Comparison of ENCODE assay signal across 27 mouse cellular contexts in the genomic region with DNA sequence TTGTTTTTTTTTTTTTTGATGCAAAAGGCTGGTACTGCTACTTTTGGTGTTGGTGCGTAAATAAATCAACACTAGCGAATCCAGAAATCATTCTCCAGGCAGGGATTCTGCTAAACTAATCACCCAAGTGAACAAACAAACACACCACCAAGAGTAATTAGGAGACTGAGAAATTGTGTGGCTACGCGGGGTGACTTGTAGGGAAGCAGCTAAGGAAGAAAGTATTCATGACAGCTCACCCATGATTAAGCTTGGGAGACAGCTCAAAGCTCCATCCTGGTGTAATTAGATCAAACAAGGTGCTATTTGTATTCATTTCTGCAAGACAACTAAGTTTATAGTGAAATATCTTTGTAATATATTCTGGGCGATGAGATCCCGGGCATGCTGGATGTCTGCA.
"Had no signal": no experiment of that assay in that cellular context is flagged by ENCODE, and none has a peak within 500 bp of the region (broad histone marks: within the 10 kb centered on the region; RNA-seq: fewer than 3 reads in every experiment).

No protein-coding gene starts in this region.

- H3K9ac ChIP-seq: heart, embryonic 12.5 days; hindbrain, embryonic 12.5 days; hindbrain, embryonic 14.5 days; intestine, embryonic 15.5 days; limb, embryonic 12.5 days; liver, embryonic 13.5 days; liver, embryonic 15.5 days had no signal

- ATAC-seq: hindbrain, embryonic 16.5 days; inflammation-experienced regulatory T-cells, adult 6 months; intestine, embryonic 15.5 days; intestine, postnatal 0 days had no signal

- H3K4me2 ChIP-seq: heart, embryonic 12.5 days; hindbrain, embryonic 12.5 days; hindbrain, embryonic 14.5 days; intestine, embryonic 15.5 days; limb, embryonic 12.5 days; liver, embryonic 11.5 days; liver, embryonic 13.5 days; liver, embryonic 15.5 days had no signal

- H3K27ac ChIP-seq: gastrocnemius, adult 2 months; heart, embryonic 10.5 days; hindbrain, embryonic 10.5 days; hindbrain, embryonic 12.5 days; hindbrain, embryonic 14.5 days; intestine, embryonic 15.5 days; left cerebral cortex, adult 2 months; limb, embryonic 12.5 days; liver, embryonic 13.5 days; liver, embryonic 15.5 days had no signal

- H3K4me1 ChIP-seq: heart, embryonic 10.5 days; heart, embryonic 12.5 days; hindbrain, embryonic 12.5 days; intestine, embryonic 15.5 days; limb, embryonic 12.5 days; liver, embryonic 13.5 days; liver, embryonic 15.5 days had no signal

- H3K27me3 ChIP-seq: hindbrain, embryonic 12.5 days; intestine, embryonic 15.5 days; liver, embryonic 13.5 days; liver, embryonic 15.5 days had no signal

- H3K36me3 ChIP-seq: heart, embryonic 10.5 days; heart, embryonic 12.5 days; hindbrain, embryonic 10.5 days; hindbrain, embryonic 12.5 days; intestine, embryonic 15.5 days; limb, embryonic 10.5 days; limb, embryonic 12.5 days; liver, embryonic 13.5 days; liver, embryonic 15.5 days had no signal

- H3K9me3 ChIP-seq: heart, embryonic 10.5 days; heart, embryonic 12.5 days; hindbrain, embryonic 10.5 days; hindbrain, embryonic 12.5 days; intestine, embryonic 15.5 days; limb, embryonic 10.5 days; limb, embryonic 12.5 days; liver, embryonic 13.5 days; liver, embryonic 15.5 days had no signal

- H3K4me3 ChIP-seq: gastrocnemius, adult 2 months; heart, embryonic 10.5 days; heart, embryonic 12.5 days; hindbrain, embryonic 10.5 days; hindbrain, embryonic 12.5 days; intestine, embryonic 15.5 days; left cerebral cortex, adult 2 months; limb, embryonic 10.5 days; limb, embryonic 12.5 days; liver, embryonic 13.5 days; liver, embryonic 15.5 days had no signal

- DNase-seq: gastrocnemius, adult 2 months; gastrocnemius, postnatal 10 days; gastrocnemius, postnatal 25 days; heart, adult 18-20 months; heart, postnatal 10 days; heart, postnatal 4 days; kidney, adult 18-20 months; kidney, adult 8-10 months; kidney, postnatal 10 days; kidney, postnatal 25 days; layer of hippocampus, adult 9-11 months; liver; liver, embryonic 13.5 days had no signal
